Mouse (Mus musculus) midbrain, embryonic 11.5 days (tissue): ENCODE results near the gene Gm17359. TPM values are rescaled to one million over a fixed set of nuclear protein-coding genes. Genes with fewer than 3 reads are reported as not detected.

Experiments
- ATAC-seq: fragments of 200-750 bp; cut with Nextera tagmentation; 2 replicates; pipeline ENCODE4 v1.8.0; 2017; ENCODE audit warnings: moderate TSS enrichment, moderate library complexity; ENCODE audit not compliant: low FRiP score
- DNase-seq: peaks from one replicate; pipeline ENCODE4 v3.0.0; 2015; ENCODE audit warnings: low spot score; ENCODE audit errors: missing footprints
- H3K27ac ChIP-seq: fragments of 300-500 bp; sonication (generic); 2 replicates; pipeline ENCODE4 v1.5.1; 2014; ENCODE audit warnings: low read depth, low read length
- H3K27me3 ChIP-seq: fragments of 300-500 bp; sonication (generic); 2 replicates; pipeline ENCODE4 v1.6.1; 2014; ENCODE audit warnings: mild to moderate bottlenecking, low read length, moderate library complexity, mixed read lengths; ENCODE audit not compliant: control insufficient read depth, insufficient read depth
- H3K36me3 ChIP-seq: fragments of 300-500 bp; sonication (generic); 2 replicates; pipeline ENCODE4 v1.6.1; 2014; ENCODE audit warnings: mild to moderate bottlenecking, low read length, moderate library complexity, mixed read lengths; ENCODE audit not compliant: control insufficient read depth, insufficient read depth
- H3K4me1 ChIP-seq: fragments of 300-500 bp; sonication (generic); 2 replicates; pipeline ENCODE4 v1.6.1; 2014; ENCODE audit warnings: low read length; ENCODE audit not compliant: control insufficient read depth, insufficient read depth
- H3K4me2 ChIP-seq: fragments of 300-500 bp; sonication (generic); 2 replicates; pipeline ENCODE4 v1.6.1; 2014; ENCODE audit warnings: mild to moderate bottlenecking, moderate library complexity
- H3K4me3 ChIP-seq: fragments of 300-500 bp; sonication (generic); 2 replicates; pipeline ENCODE4 v1.5.1; 2014; ENCODE audit warnings: low read depth, low read length
- H3K9ac ChIP-seq: fragments of 300-500 bp; sonication (generic); 2 replicates; pipeline ENCODE4 v1.6.1; 2014; ENCODE audit warnings: low read length
- H3K9me3 ChIP-seq: fragments of 300-500 bp; sonication (generic); 2 replicates; pipeline ENCODE4 v1.6.1; 2016; ENCODE audit warnings: low read length; ENCODE audit not compliant: control insufficient read depth
- WGBS: fragments of 180-500 bp; shearing (Covaris S2); extraction: QIAGEN DNeasy Blood & Tissue Kit; methylation state at CpG from one replicate; pipeline ENCODE4 v1.1.7; 2014; 5-methylcytosine and 5-hydroxymethylcytosine counted together
- polyA plus RNA-seq: library from polyadenylated mRNA; unstranded; fragments of >200 nt; fragmentation: Nextera tagmentation; extraction: Ambion mirVana; gene quantifications from 2 replicates; pipeline ENCODE4 v1.2.1, GENCODE M21; 2014

Gm17359 gene
- polyA plus RNA-seq, result 0.33 TPM in 1 of 2 replicates, not detected in the other

- 78% methylated on average over 7 of the region's 8 CpGs for WGBS
- DNase-seq (no peak), ATAC-seq (no peak)
- Histone ChIP-seq H3K4me1 (no peaks in the 10 kb centered on the region), H3K36me3 (no peaks in the 10 kb centered on the region), H3K4me3 (no peak within 1 kb of the TSS), H3K4me2 (no peak within 1 kb of the TSS), H3K27me3 (no peaks in the 10 kb centered on the region), H3K9me3 (no peaks in the 10 kb centered on the region), H3K9ac (no peak within 1 kb of the TSS), H3K27ac (no peak within 1 kb of the TSS)
These were observed at the start of gene Gm17359 for GRCm38 (mm10) chr3:79336044-79336766. Gene Gm17359 (plus strand): TSS chr3:79336661.

- Histone ChIP-seq H3K36me3 (no peaks in the 10 kb centered on the region), H3K4me1 (peaks cover 5% of the 10 kb centered on the region), H3K27ac (peak overlapping the region; percentile 94), H3K4me2 (peak overlapping the region; percentile 95), H3K27me3 (peaks cover 6% of the 10 kb centered on the region; the same call in 1 of the 2 replicates), H3K9ac (peak overlapping the region; percentile 88), H3K9me3 (no peaks in the 10 kb centered on the region), H3K4me3 (peak overlapping the region; percentile 89)
- ATAC-seq, result peak; percentile 98
- peak; percentile 97 for DNase-seq
- under 1% methylated on average over 53 of the region's 60 CpGs for WGBS
These were observed 49.3 kb upstream of the Gm17359 start for GRCm38 (mm10) chr3:79287108-79287576.

- Histone ChIP-seq H3K4me1 (peaks cover 5% of the 10 kb centered on the region), H3K4me3 (peak overlapping the region; percentile 89), H3K9ac (peak overlapping the region; percentile 73), H3K27ac (no peak overlapping the region), H3K36me3 (no peaks in the 10 kb centered on the region), H3K27me3 (peaks cover 6% of the 10 kb centered on the region; the same call in 1 of the 2 replicates), H3K4me2 (peak overlapping the region; percentile 95), H3K9me3 (no peaks in the 10 kb centered on the region)
- ATAC-seq (no peak; the same call in 1 of the 2 replicates), DNase-seq (peak; percentile 93)
- 16% methylated on average over 17 of the region's 17 CpGs for WGBS
These were observed 48.6 kb upstream of the Gm17359 start for GRCm38 (mm10) chr3:79287699-79288458.

- Histone ChIP-seq H3K36me3 (no peaks in the 10 kb centered on the region), H3K4me2 (no peak overlapping the region), H3K4me3 (no peak overlapping the region), H3K27me3 (peaks cover 6% of the 10 kb centered on the region; the same call in 1 of the 2 replicates), H3K4me1 (peaks cover 5% of the 10 kb centered on the region), H3K27ac (no peak overlapping the region), H3K9me3 (no peaks in the 10 kb centered on the region), H3K9ac (no peak overlapping the region)
- DNase-seq, result no peak
- ATAC-seq, result no peak
- 79% methylated on average over 3 of the region's 3 CpGs for WGBS
These were observed 47.4 kb upstream of the Gm17359 start for GRCm38 (mm10) chr3:79289050-79289449.

- WGBS, result 79% methylated on average over 4 of the region's 4 CpGs
- Histone ChIP-seq H3K4me1 (no peaks in the 10 kb centered on the region), H3K27me3 (peaks cover 6% of the 10 kb centered on the region; the same call in 1 of the 2 replicates), H3K4me2 (no peak overlapping the region), H3K4me3 (no peak overlapping the region), H3K36me3 (no peaks in the 10 kb centered on the region), H3K9ac (no peak overlapping the region), H3K27ac (no peak overlapping the region), H3K9me3 (no peaks in the 10 kb centered on the region)
- DNase-seq (no peak), ATAC-seq (no peak)
These were observed 43.4 kb upstream of the Gm17359 start for GRCm38 (mm10) chr3:79293023-79293422.

GRCm38 (mm10) chr3:79294701-79295100 is 41.8 kb upstream of the Gm17359 start:
- H3K4me3 ChIP-seq, result no peak overlapping the region
- no peaks in the 10 kb centered on the region for H3K27me3 ChIP-seq
- H3K27ac ChIP-seq, result no peak overlapping the region
- H3K9ac ChIP-seq, result no peak overlapping the region
- no peaks in the 10 kb centered on the region for H3K4me1 ChIP-seq
- no peaks in the 10 kb centered on the region for H3K36me3 ChIP-seq
- no peak for DNase-seq
- ATAC-seq, result no peak
- 85% methylated on average over 3 of the region's 3 CpGs for whole genome bisulfite sequencing
- H3K4me2 ChIP-seq, result no peak overlapping the region
- H3K9me3 ChIP-seq, result no peaks in the 10 kb centered on the region

GRCm38 (mm10) chr3:79296049-79296448 is 40.4 kb upstream of the Gm17359 start:
- DNase-seq, result no peak
- no peaks in the 10 kb centered on the region for H3K36me3 ChIP-seq
- H3K9me3 ChIP-seq, result no peaks in the 10 kb centered on the region
- no peak for ATAC-seq
- no peaks in the 10 kb centered on the region for H3K27me3 ChIP-seq
- H3K4me1 ChIP-seq, result no peaks in the 10 kb centered on the region
- H3K9ac ChIP-seq, result no peak overlapping the region
- no peak overlapping the region for H3K27ac ChIP-seq
- 69% methylated on average over 5 of the region's 5 CpGs for WGBS
- H3K4me3 ChIP-seq, result no peak overlapping the region
- no peak overlapping the region for H3K4me2 ChIP-seq

GRCm38 (mm10) chr3:79296586-79296985 is 39.9 kb upstream of the Gm17359 start:
- Histone ChIP-seq H3K27me3 (no peaks in the 10 kb centered on the region), H3K36me3 (no peaks in the 10 kb centered on the region), H3K4me1 (no peaks in the 10 kb centered on the region), H3K4me3 (no peak overlapping the region), H3K9me3 (no peaks in the 10 kb centered on the region), H3K9ac (no peak overlapping the region), H3K27ac (no peak overlapping the region), H3K4me2 (no peak overlapping the region)
- ATAC-seq (no peak), DNase-seq (no peak)
- WGBS, result 91% methylated on average over 3 of the region's 3 CpGs

GRCm38 (mm10) chr3:79297281-79297680 is 39.2 kb upstream of the Gm17359 start:
- no peaks in the 10 kb centered on the region for H3K4me1 ChIP-seq
- 91% methylated on average over 4 of the region's 4 CpGs for WGBS
- no peak overlapping the region for H3K4me3 ChIP-seq

More at GRCm38 (mm10) chr3:79297281-79297680, 39.2 kb upstream of the Gm17359 start:
- Histone ChIP-seq H3K9me3 (no peaks in the 10 kb centered on the region), H3K36me3 (no peaks in the 10 kb centered on the region), H3K9ac (no peak overlapping the region), H3K27me3 (no peaks in the 10 kb centered on the region), H3K4me2 (no peak overlapping the region), H3K27ac (no peak overlapping the region)
- no peak for DNase-seq
- no peak for ATAC-seq
